Comparison of ENCODE assay signal across 22 mouse cellular contexts in the genomic region with DNA sequence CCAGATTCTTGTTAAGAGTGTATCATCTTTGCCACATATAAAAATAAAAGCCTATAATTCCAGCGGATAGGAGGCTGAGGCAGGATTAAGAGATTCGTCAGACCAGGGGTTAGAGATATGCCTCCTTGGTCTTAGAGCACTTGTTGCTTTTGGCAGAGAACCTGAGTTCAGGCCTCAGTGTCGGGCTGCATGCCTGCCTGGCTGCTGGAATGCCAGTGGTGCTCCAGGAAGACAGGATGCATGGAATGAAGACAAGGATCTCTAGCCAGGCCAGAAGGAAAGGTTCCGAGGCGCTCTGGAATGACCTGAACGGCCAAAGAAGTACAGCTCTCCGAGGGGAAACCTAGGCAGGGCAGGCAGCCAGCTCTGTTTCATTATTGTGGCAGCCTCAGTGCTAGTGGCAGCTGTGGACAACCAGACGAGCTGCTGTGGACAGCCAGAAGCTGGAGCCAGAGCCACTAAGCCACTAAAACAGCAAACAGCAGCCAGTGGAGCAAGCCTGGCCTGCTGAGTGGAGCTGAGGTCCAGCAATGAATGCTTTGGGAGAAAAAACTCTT. TPM values are rescaled to one million over a fixed set of nuclear protein-coding genes. Genes with fewer than 3 reads are reported as not detected.
DNase-seq lines count a peak whose midpoint lies in the region; ATAC-seq and TF ChIP-seq lines count a peak whose summit lies in the region.
"Had no signal": no experiment of that assay in that cellular context is flagged by ENCODE, and none has a peak within 500 bp of the region (broad histone marks: within the 10 kb centered on the region; RNA-seq: fewer than 3 reads in every experiment).

No protein-coding gene starts in this region.

- TF ChIP-seq CTCF in gastrocnemius, adult 2 months (IDR thresholded peaks at IDR 0.05) = no peak
- TF ChIP-seq CTCF in kidney, adult 2 months (conservative IDR thresholded peaks at IDR 0.05; ENCODE audit: insufficient read depth, insufficient read length, low read depth, low read length) = no peak

- H3K27ac ChIP-seq in gastrocnemius, adult 2 months = no peak overlapping the region
- no peak overlapping the region; the same call in 1 of the 2 replicates for H3K27ac ChIP-seq in kidney, adult 2 months (ENCODE audit: insufficient read depth, low read depth, low read length)
- no peak overlapping the region for H3K27ac ChIP-seq in kidney, embryonic 16.5 days (ENCODE audit: low read length)
- H3K27ac ChIP-seq: embryonic facial prominence, embryonic 10.5 days; hindbrain, embryonic 15.5 days; limb, embryonic 10.5 days; liver, embryonic 13.5 days; midbrain, embryonic 15.5 days had no signal

- H3K36me3 ChIP-seq in kidney, adult 2 months (ENCODE audit: control insufficient read depth, insufficient read depth, low read length) = no peaks in the 10 kb centered on the region
- no peaks in the 10 kb centered on the region for H3K36me3 ChIP-seq in kidney, embryonic 16.5 days (ENCODE audit: insufficient read depth, low read length)
- H3K36me3 ChIP-seq: embryonic facial prominence, embryonic 10.5 days; hindbrain, embryonic 15.5 days; limb, embryonic 10.5 days; liver, embryonic 13.5 days; midbrain, embryonic 15.5 days had no signal

- no peak for TF ChIP-seq POLR2A in kidney, adult 2 months (IDR thresholded peaks at IDR 0.05; ENCODE audit: low read depth, low read length)

- H3K9ac ChIP-seq in kidney, embryonic 16.5 days (replicated peaks; ENCODE audit: low read length) = no peak overlapping the region
- H3K9ac ChIP-seq: hindbrain, embryonic 15.5 days; liver, embryonic 13.5 days; midbrain, embryonic 15.5 days had no signal

- intact Hi-C loops in gastrocnemius, adult 2 months (cut with DNase I) = no loop called here
- intact Hi-C loops in heart, postnatal 14 days (cut with DNase I) = loop anchor here (10.0 kb wide), 1 partner anchor 294 kb away; no protein-coding TSS in a partner anchor
- intact Hi-C loops in left cerebral cortex, postnatal 25 days (cut with DNase I) = no loop called here

- no peak overlapping the region for H3K4me3 ChIP-seq in gastrocnemius, adult 2 months
- H3K4me3 ChIP-seq in kidney, adult 2 months (ENCODE audit: insufficient read depth, low read depth, low read length) = no peak overlapping the region
- no peak overlapping the region for H3K4me3 ChIP-seq in kidney, embryonic 16.5 days (ENCODE audit: low read length)
- H3K4me3 ChIP-seq: embryonic facial prominence, embryonic 10.5 days; erythroblast, embryonic 14.5 days; hindbrain, embryonic 15.5 days; limb, embryonic 10.5 days; liver, embryonic 13.5 days; midbrain, embryonic 15.5 days had no signal

- no peaks in the 10 kb centered on the region for H3K27me3 ChIP-seq in kidney, adult 2 months (replicated peaks; ENCODE audit: control insufficient read depth, insufficient read depth, low read length)
- H3K27me3 ChIP-seq in kidney, embryonic 16.5 days (ENCODE audit: insufficient read depth, low read length) = no peaks in the 10 kb centered on the region

- no peaks in the 10 kb centered on the region; the same call in 1 of the 2 replicates for H3K4me1 ChIP-seq in kidney, adult 2 months (ENCODE audit: control insufficient read depth, insufficient read depth, low read length)
- H3K4me1 ChIP-seq in kidney, embryonic 16.5 days (ENCODE audit: insufficient read depth, low read length) = peaks cover 16% of the 10 kb centered on the region

- no peak for ATAC-seq in kidney, embryonic 16.5 days (ENCODE audit: low FRiP score, low TSS enrichment)
- ATAC-seq: forebrain, embryonic 16.5 days; midbrain, embryonic 15.5 days had no signal

- 0 out of 2 replicates have a peak, but pooled peaks cover 3% of the 10 kb centered on the region for H3K9me3 ChIP-seq in kidney, embryonic 16.5 days (ENCODE audit: low read length)
- H3K9me3 ChIP-seq: embryonic facial prominence, embryonic 10.5 days; hindbrain, embryonic 15.5 days; limb, embryonic 10.5 days; liver, embryonic 13.5 days; midbrain, embryonic 15.5 days had no signal

- H3K4me2 ChIP-seq in kidney, embryonic 16.5 days (replicated peaks; ENCODE audit: low read depth, low read length) = no peak overlapping the region
- H3K4me2 ChIP-seq: hindbrain, embryonic 15.5 days; liver, embryonic 13.5 days; midbrain, embryonic 15.5 days had no signal

- peak; percentile 47 for DNase-seq in gastrocnemius, adult 2 months
- DNase-seq in gastrocnemius, postnatal 25 days = no peak
- peak; percentile 32 for DNase-seq in kidney, adult 2 months
- DNase-seq in heart, postnatal 14 days = peak; percentile 21 to 37
- peak; percentile 71 for DNase-seq in lung, postnatal 10 days
- DNase-seq in left cerebral cortex, postnatal 25 days (ENCODE audit: low spot score in 2 of 2) = no peak
- no peak for DNase-seq in layer of hippocampus, adult 8-10 months (ENCODE audit: low spot score in 2 of 2)
- DNase-seq: cerebellum, postnatal 14 days; layer of hippocampus, postnatal 36 days; liver, embryonic 13.5 days; right cerebral cortex, postnatal 25 days; thymus, adult 18-20 months had no signal

- 58% methylated on average over 8 of the region's 8 CpGs for WGBS in kidney, adult 2 months
- WGBS in kidney, embryonic 16.5 days = 62% methylated on average over 8 of the region's 8 CpGs

RNA-seq across cellular contexts. Expression of gene Arhgap35, which starts 6.4 kb away (rescaled TPM):
- 10 to 100 TPM; 19.3 to 20.6 TPM for total RNA-seq in gastrocnemius, adult 2 months (2021)
- 10 to 100 TPM; 15.3 to 16.5 TPM for total RNA-seq in gastrocnemius, postnatal 25 days (2021)
- 25.7 and 28.6 TPM in 2 replicates for polyA plus RNA-seq in kidney, adult 2 months (2012; rRNA removed)
- 17.3 and 18.9 TPM in 2 replicates for polyA plus RNA-seq in kidney, embryonic 16.5 days (2015; fragmentation: Nextera tagmentation; extraction: Ambion mirVana)
- 10 to 100 TPM; 42.8 to 44.1 TPM for total RNA-seq in heart, postnatal 14 days (2021)
- 100 to 1,000 TPM; 137 to 139 TPM for total RNA-seq in left cerebral cortex, postnatal 25 days (2021)
- total RNA-seq in layer of hippocampus, adult 8-10 months (2022) = 100 to 1,000 TPM; 115 to 133 (median 122) TPM

RNA-seq across cellular contexts. Expression of gene Ceacam15, which starts 54.4 kb away (rescaled TPM):
- not detected for total RNA-seq in gastrocnemius, adult 2 months (2021)
- not detected for total RNA-seq in gastrocnemius, postnatal 25 days (2021)
- not detected in 2 replicates for polyA plus RNA-seq in kidney, adult 2 months (2012; rRNA removed)
- polyA plus RNA-seq in kidney, embryonic 16.5 days (2015; fragmentation: Nextera tagmentation; extraction: Ambion mirVana) = not detected in 2 replicates
- not detected for total RNA-seq in heart, postnatal 14 days (2021)
- total RNA-seq in left cerebral cortex, postnatal 25 days (2021) = not detected
- not detected for total RNA-seq in layer of hippocampus, adult 8-10 months (2022)
- total RNA-seq: adrenal gland, postnatal 4 days; gastrocnemius, postnatal 4 days; layer of hippocampus, postnatal 36 days; megakaryocyte, adult 5-6 weeks had no signal
- polyA plus RNA-seq: embryonic facial prominence, embryonic 10.5 days; erythroblast, embryonic 14.5 days; forebrain, embryonic 16.5 days; hindbrain, embryonic 15.5 days; limb, embryonic 10.5 days; liver, embryonic 13.5 days; midbrain, embryonic 15.5 days had no signal

Comparison
In these comparisons a context has a peak if more than half of its experiments do, and no peak if none do; other contexts are left out.
1. DNase-seq: peak in gastrocnemius, adult 2 months (single experiment), kidney, adult 2 months (single experiment), heart, postnatal 14 days (2 of 2) and lung, postnatal 10 days (single experiment); none in gastrocnemius, postnatal 25 days (single experiment), left cerebral cortex, postnatal 25 days (0 of 2) and layer of hippocampus, adult 8-10 months (0 of 2).